Mouse (Mus musculus) lung, adult 2 months (tissue): Measurements from ENCODE around the gene Plcb2. TPM values are rescaled to one million over a fixed set of nuclear protein-coding genes. Genes with fewer than 3 reads are reported as not detected.

Experiments used
- DNase-seq: peaks from one replicate; pipeline ENCODE4 v3.0.0; 2022
- H3K4me1 ChIP-seq: fragments of 200-500 bp; 2 replicates; pipeline ENCODE4 v1.6.1; 2011; ENCODE audit warnings: low read length; ENCODE audit not compliant: control insufficient read depth, insufficient read depth
- H3K4me3 ChIP-seq: fragments of 200-500 bp; replicated peaks from 2 replicates; pipeline ENCODE3; 2011; ENCODE audit warnings: low read depth, mild to moderate bottlenecking, control low read depth, low read length; ENCODE audit errors: extremely low read depth
- CTCF ChIP-seq: fragments of 200-500 bp; IDR thresholded peaks from 2 replicates; pipeline ENCODE4 v1.5.1; 2011; ENCODE audit warnings: mild to moderate bottlenecking, low read length, control low read depth; ENCODE audit not compliant: insufficient read depth
- POLR2A ChIP-seq: fragments of 200-500 bp; IDR thresholded peaks from 2 replicates; pipeline ENCODE4 v1.6.1; 2011; ENCODE audit warnings: low read depth, mild to moderate bottlenecking, control low read depth, low read length, borderline replicate concordance; ENCODE audit errors: extremely low read depth
- WGBS: fragments of 180-500 bp; shearing (Covaris S2); methylation state at CpG from one replicate; pipeline ENCODE4 v1.1.7; 2018; 5-methylcytosine and 5-hydroxymethylcytosine counted together
- polyA plus RNA-seq: library from polyadenylated mRNA; depleted of rRNA; stranded (reverse); fragments of >200 nt; gene quantifications from 2 replicates; pipeline ENCODE4 v1.2.3, GENCODE M21; 2012; rRNA removed

The Plcb2 gene
- polyA plus RNA-seq, 1 experiment, result 15.2 TPM

DNA sequence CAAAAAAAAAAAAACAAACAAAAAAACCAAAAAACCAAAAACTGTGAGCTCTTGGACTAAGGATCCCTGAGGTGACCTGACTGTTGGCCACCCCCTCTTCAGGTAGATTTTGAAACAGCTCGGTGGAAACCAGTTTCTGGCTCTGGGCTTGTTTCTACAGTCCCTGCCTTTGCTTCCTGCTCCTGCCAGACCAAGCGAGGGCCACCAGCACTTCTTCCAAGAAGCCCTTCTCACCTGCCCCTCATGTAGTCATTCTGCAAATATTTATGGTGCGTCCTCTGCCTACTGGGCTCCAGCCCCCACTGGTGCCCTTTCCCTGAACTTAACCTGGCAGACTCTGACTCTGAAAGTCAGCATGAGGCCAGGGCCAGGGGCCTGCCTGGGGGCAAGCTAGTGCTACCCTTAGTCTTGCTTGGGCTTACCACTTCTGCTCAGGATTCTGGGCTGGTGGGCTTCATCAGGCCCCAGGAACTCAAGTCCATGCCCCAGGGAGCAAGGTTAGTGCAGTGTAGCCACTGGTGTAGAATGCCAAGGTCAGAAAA is 63.2 kb downstream of the Plcb2 start:
- TF ChIP-seq CTCF (no peak), POLR2A (no peak)
- Histone ChIP-seq H3K4me1 (peaks cover 7% of the 10 kb centered on the region; the same call in 1 of the 2 replicates), H3K4me3 (no peak overlapping the region)
- DNase-seq, result no peak
- 76% methylated on average over 3 of the region's 3 CpGs for whole genome bisulfite sequencing

GRCm38 (mm10) chr2:118663804-118664766 is 64.2 kb downstream of the Plcb2 start:
- H3K4me3 ChIP-seq, result no peak overlapping the region
- H3K4me1 ChIP-seq, result peaks cover 14% of the 10 kb centered on the region
- 60% methylated on average over 19 of the region's 19 CpGs for whole genome bisulfite sequencing
- no peak for TF ChIP-seq CTCF
- no peak for TF ChIP-seq POLR2A
- peak; percentile 41 for DNase-seq

DNA sequence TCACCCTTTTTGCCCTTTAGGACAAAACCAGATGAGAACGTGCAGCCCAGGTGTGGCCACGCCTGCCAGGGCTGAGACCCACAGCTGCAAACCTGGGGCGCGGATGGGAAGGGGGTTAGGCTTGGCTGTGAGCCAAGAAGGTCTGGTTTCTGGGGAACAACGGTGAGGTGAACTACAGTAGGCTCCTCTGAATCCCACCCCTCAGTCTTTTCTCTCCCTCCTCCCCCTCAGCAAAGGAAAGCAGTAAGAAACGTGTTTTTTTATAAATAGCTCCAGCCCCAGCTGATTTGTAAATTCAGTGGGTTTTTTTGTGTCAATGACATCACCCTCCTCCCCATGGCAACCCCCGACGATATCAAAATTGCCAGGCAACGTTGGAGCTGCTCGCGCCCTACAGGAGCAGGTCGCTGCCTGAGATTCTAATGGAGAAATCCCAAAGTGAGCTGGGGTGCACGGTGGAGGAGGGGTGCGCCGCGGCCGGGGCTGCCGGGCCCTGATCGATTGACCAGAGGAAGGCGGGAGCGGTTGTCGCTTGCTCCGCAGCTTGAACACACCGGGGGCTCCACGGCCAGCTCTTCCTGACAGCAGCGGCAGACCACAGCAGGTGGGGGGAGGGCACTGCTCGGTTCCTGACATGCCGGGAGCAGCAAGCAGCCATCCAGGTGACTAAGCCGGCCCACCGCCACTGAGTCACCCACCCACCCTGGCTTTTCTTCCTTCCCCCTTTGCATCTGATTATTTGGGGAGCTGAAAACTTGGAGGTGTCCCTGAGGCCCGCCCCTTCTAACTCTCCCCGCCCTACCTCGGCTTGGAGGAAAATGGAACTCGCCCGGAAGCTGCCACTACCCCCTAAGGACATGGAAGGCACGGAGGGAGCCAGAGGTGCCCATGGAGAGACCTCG is 65.1 kb downstream of the Plcb2 start, which contains the start of gene Pak6:
TSS of gene Pak6 (plus strand) at position 402 of the 902 bp plus-strand sequence.
- H3K4me3 ChIP-seq, result peak within 1 kb of the TSS; percentile 27
- 6% methylated on average over 37 of the region's 37 CpGs for WGBS
- DNase-seq, result no peak
- H3K4me1 ChIP-seq, result peaks cover 15% of the 10 kb centered on the region
- TF ChIP-seq POLR2A, result no peak
- no peak for TF ChIP-seq CTCF

DNA sequence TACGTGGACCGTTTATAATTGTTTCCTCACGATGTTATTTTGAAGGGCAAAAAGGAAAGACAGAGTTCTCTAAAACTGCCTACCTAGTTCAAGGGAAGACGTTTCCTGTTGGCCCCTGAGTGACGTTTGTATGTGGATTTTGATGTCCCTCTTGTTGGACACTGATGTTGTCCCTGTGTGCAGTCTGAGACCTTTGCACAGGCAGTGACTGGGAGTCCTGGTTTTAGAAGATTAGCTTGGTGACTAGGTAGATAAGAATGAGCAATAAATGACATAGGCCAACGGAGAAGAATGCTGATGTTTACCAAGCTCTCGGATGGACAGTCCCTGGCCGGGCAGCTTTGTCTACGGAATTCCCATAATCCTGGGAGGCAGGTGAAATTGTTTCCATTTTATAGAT is 66.3 kb downstream of the Plcb2 start:
- no peak for TF ChIP-seq POLR2A
- no peak for TF ChIP-seq CTCF
- WGBS, result 76% methylated on average over 9 of the region's 9 CpGs
- peaks cover 15% of the 10 kb centered on the region for H3K4me1 ChIP-seq
- H3K4me3 ChIP-seq, result no peak overlapping the region
- no peak for DNase-seq

DNA sequence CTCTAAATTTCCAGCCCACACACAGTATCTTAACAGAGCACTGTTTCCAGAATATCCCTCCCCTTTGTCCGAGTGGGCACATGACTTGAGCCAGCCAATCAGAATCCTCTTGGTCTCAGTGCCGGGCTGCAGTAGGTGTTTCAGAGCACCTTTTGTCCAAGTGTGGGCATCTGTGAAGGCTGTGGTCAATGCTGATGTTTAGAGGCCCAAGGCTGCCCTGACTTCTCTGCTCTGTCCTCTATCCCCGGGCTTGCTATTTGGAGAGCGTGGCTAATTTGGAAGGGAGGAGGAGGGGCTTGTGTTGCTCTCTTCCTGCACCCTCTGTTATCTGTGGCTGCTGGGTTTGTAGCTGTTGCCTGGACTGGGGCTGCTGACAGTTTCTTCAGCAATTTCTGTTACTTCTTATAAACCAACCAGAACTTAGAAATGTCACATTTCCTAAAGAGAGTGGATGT is 68.2 kb downstream of the Plcb2 start:
- 2% methylated on average over 4 of the region's 4 CpGs for WGBS
- DNase-seq, result no peak
- peaks cover 17% of the 10 kb centered on the region for H3K4me1 ChIP-seq
- TF ChIP-seq POLR2A, result no peak
- TF ChIP-seq CTCF, result no peak
- peak overlapping the region; percentile 65 for H3K4me3 ChIP-seq

DNA sequence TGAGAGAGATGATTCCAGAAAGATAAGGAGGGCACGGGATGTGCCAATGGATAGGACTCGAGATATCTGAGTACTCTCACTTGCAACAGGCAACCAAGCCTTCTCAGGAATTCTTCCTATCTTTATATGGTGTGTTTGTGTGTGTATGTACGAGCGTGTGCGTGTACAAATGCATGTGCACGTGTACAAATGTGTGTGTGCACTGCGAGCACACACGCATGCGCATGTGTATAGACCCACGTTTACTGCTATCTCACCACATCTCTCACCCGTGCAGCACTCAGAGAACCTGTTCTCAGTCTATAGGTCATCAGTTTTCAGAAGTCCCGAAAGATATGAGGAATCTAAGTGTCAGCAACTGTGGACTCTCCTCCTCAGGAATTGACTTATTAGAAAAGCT is 68.7 kb downstream of the Plcb2 start:
- DNase-seq, result no peak
- H3K4me3 ChIP-seq, result no peak overlapping the region
- no peak for TF ChIP-seq CTCF
- TF ChIP-seq POLR2A, result no peak
- H3K4me1 ChIP-seq, result peaks cover 17% of the 10 kb centered on the region
- WGBS, result 60% methylated on average over 12 of the region's 12 CpGs

GRCm38 (mm10) chr2:118659077-118659476 is 69.2 kb downstream of the Plcb2 start:
- DNase-seq, result no peak
- 11% methylated on average over 1 of the region's 1 CpGs for WGBS
- Histone ChIP-seq H3K4me1 (peaks cover 17% of the 10 kb centered on the region), H3K4me3 (no peak overlapping the region)
- TF ChIP-seq POLR2A, result no peak

GRCm38 (mm10) chr2:118658457-118658856 is 69.8 kb downstream of the Plcb2 start:
- H3K4me1 ChIP-seq, result peaks cover 12% of the 10 kb centered on the region
- TF ChIP-seq CTCF, result no peak
- TF ChIP-seq POLR2A, result no peak
- no peak for DNase-seq
- 41% methylated on average over 4 of the region's 4 CpGs for WGBS
- no peak overlapping the region for H3K4me3 ChIP-seq

Other genes with a start within 250 kb of the Plcb2 start
- 53.4 and 70.5 TPM in 2 replicates for gene Srp14, start 248.7 kb downstream of the Plcb2 start, polyA plus RNA-seq
- gene Bmf, start 178.8 kb downstream of the Plcb2 start, polyA plus RNA-seq, result 31.5 and 35.9 TPM in 2 replicates
- gene Bub1b, start 130.2 kb downstream of the Plcb2 start, polyA plus RNA-seq, result 1.0 and 2.7 TPM in 2 replicates
- gene Pak6, start 65.1 kb downstream of the Plcb2 start, polyA plus RNA-seq, result 8.2 and 11.8 TPM in 2 replicates
- 5.0 and 5.4 TPM in 2 replicates for gene Ankrd63, start 24.5 kb downstream of the Plcb2 start, polyA plus RNA-seq
- 18.1 and 23.5 TPM in 2 replicates for gene Inafm2, start 17.3 kb upstream of the Plcb2 start, polyA plus RNA-seq
- 20.8 and 27.6 TPM in 2 replicates for gene Ccdc9b, start 34.2 kb upstream of the Plcb2 start, polyA plus RNA-seq
- gene Phgr1, start 44.3 kb upstream of the Plcb2 start, polyA plus RNA-seq, result 2.2 and 70.4 TPM in 2 replicates
- gene Disp2, start 51.3 kb upstream of the Plcb2 start, polyA plus RNA-seq, result 5.8 and 9.2 TPM in 2 replicates
- 0.70 and 1.0 TPM in 2 replicates for gene Knstrn, start 85.6 kb upstream of the Plcb2 start, polyA plus RNA-seq
- 56.4 and 77.5 TPM in 2 replicates for gene Ivd, start 133.5 kb upstream of the Plcb2 start, polyA plus RNA-seq
- gene Bahd1, start 171.9 kb upstream of the Plcb2 start, polyA plus RNA-seq, result 18.7 and 21.0 TPM in 2 replicates
- gene Chst14, start 198.1 kb upstream of the Plcb2 start, polyA plus RNA-seq, result 22.3 and 28.4 TPM in 2 replicates